Mouse (Mus musculus) hindbrain, embryonic 15.5 days (tissue): ENCODE results near the gene Nudc. TPM values are rescaled to one million over a fixed set of nuclear protein-coding genes. Genes with fewer than 3 reads are reported as not detected.

ENCODE experiments used
- ATAC-seq: fragments of 200-750 bp; cut with Nextera tagmentation; 2 replicates; pipeline ENCODE4 v1.8.0; 2017; ENCODE audit warnings: low read depth, moderate number of reproducible peaks, moderate TSS enrichment; ENCODE audit not compliant: low FRiP score
- H3K27ac ChIP-seq: fragments of 300-500 bp; sonication (generic); replicated peaks from 2 replicates; pipeline ENCODE4 v1.5.1; 2015; ENCODE audit warnings: mild to moderate bottlenecking, inconsistent platforms
- H3K27me3 ChIP-seq: fragments of 300-500 bp; sonication (generic); 2 replicates; pipeline ENCODE4 v1.6.1; 2015; ENCODE audit warnings: control low read depth, inconsistent platforms
- H3K36me3 ChIP-seq: fragments of 300-500 bp; sonication (generic); 2 replicates; pipeline ENCODE4 v1.6.1; 2015; ENCODE audit warnings: control low read depth, inconsistent platforms
- H3K4me1 ChIP-seq: fragments of 300-500 bp; sonication (generic); replicated peaks from 2 replicates; pipeline ENCODE4 v1.6.1; 2015; ENCODE audit warnings: control low read depth, inconsistent platforms
- H3K4me2 ChIP-seq: fragments of 300-500 bp; sonication (generic); 2 replicates; pipeline ENCODE4 v1.6.1; 2015; ENCODE audit warnings: moderate library complexity, mild to moderate bottlenecking, inconsistent platforms
- H3K4me3 ChIP-seq: fragments of 300-500 bp; sonication (generic); 2 replicates; pipeline ENCODE4 v1.5.1; 2015; ENCODE audit warnings: mild to moderate bottlenecking, inconsistent platforms
- H3K9ac ChIP-seq: fragments of 300-500 bp; sonication (generic); 2 replicates; pipeline ENCODE4 v1.6.1; 2015; ENCODE audit warnings: inconsistent platforms
- H3K9me3 ChIP-seq: fragments of 300-500 bp; sonication (generic); 2 replicates; pipeline ENCODE4 v1.6.1; 2016; ENCODE audit warnings: control low read depth, inconsistent platforms
- WGBS: fragments of 180-500 bp; shearing (Covaris S2); methylation state at CpG from one replicate; pipeline ENCODE4 v1.1.7; 2015; 5-methylcytosine and 5-hydroxymethylcytosine counted together
- polyA plus RNA-seq: library from polyadenylated mRNA; unstranded; fragments of >200 nt; fragmentation: Nextera tagmentation; extraction: Ambion mirVana; gene quantifications from 2 replicates; pipeline ENCODE4 v1.2.1, GENCODE M21; 2015

Nudc gene
- 253 and 272 TPM in 2 replicates for polyA plus RNA-seq

DNA sequence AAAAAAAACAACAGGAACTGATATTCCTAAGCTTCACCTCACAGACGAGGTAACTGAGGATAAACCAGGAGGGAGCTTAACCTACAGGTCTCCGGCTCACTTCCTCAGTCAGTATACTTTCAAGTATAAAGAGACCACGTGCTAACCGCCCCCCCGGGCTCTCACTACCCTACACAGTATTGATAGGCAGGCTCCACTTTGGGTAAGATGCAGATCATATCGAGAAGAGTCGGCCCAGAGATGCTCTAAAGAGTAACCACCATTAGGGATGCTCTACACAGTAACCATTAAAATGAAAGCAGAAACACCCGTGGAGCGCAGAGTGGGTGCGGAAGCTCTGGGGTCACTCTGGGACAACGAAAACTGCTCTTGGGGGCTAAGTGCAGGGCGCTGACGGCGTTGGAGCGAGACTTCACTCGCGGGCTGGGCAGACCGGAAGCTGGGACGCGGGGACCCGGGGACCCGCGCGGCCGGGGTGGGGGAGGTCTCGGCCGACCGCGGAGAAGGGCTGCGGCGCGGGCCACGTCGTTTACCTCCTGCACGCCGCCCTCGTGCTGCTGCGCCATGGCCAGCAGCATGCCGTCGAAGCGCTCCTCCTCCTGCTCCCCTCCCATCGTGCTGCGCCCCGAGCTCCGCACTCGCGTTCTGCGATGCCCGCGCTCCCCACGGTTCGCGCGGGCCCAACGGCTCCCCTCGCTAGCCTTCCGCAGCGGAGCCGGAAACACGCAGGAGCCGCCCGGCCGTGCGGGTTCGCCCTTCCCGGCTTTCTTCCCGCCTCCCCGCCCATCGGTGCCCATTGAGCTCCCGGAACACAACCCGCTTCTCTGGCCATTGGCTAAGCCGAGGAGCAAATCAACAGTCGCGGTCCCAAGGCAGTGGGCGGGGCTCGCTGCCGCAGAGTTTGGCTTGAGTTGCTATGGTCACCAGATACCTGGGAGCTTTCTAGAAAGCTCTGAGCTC lies at the start of gene Nudc:
Gene Nudc, minus strand, starts transcription at position 725 of the 960 bp plus-strand sequence.
- under 1% methylated on average over 71 of the region's 77 CpGs for WGBS
- peak within 1 kb of the TSS; percentile 88 for H3K27ac ChIP-seq
- peak within 1 kb of the TSS; percentile 88 for H3K4me2 ChIP-seq
- H3K27me3 ChIP-seq = no peaks in the 10 kb centered on the region
- no peaks in the 10 kb centered on the region for H3K9me3 ChIP-seq
- ATAC-seq = peak; percentile 99
- peaks cover 23% of the 10 kb centered on the region for H3K4me1 ChIP-seq
- peaks cover 15% of the 10 kb centered on the region; the same call in 1 of the 2 replicates for H3K36me3 ChIP-seq
- peak within 1 kb of the TSS; percentile 95 for H3K4me3 ChIP-seq
- peak within 1 kb of the TSS; percentile 87 for H3K9ac ChIP-seq

DNA sequence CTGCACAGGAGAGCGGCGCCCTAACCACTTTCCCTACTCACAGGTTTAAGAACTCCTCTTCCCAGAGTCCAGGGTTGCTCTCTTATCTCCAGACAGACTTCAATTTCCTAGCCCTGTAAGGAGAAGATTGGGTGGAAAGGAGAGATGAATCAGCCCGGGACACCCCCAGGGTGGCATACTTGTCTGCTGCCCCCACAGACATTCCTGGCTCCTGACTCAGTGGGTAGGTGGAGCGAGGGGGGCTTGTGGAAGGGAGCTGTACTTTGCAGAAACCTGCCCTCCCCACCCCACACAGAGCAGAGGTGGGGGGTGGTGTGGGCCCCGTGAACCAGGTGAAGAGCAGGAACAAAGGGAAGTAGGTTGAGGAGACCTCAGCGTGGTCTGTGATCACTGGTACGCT lies 49.7 kb upstream of the Nudc start:
- H3K36me3 ChIP-seq = peaks cover 14% of the 10 kb centered on the region
- WGBS = 76% methylated on average over 7 of the region's 7 CpGs
- no peak overlapping the region for H3K4me2 ChIP-seq
- H3K9ac ChIP-seq = no peak overlapping the region
- H3K9me3 ChIP-seq = no peaks in the 10 kb centered on the region
- peaks cover 32% of the 10 kb centered on the region for H3K27me3 ChIP-seq
- peaks cover 13% of the 10 kb centered on the region for H3K4me1 ChIP-seq
- H3K4me3 ChIP-seq = no peak overlapping the region
- no peak for ATAC-seq
- H3K27ac ChIP-seq = no peak overlapping the region

DNA sequence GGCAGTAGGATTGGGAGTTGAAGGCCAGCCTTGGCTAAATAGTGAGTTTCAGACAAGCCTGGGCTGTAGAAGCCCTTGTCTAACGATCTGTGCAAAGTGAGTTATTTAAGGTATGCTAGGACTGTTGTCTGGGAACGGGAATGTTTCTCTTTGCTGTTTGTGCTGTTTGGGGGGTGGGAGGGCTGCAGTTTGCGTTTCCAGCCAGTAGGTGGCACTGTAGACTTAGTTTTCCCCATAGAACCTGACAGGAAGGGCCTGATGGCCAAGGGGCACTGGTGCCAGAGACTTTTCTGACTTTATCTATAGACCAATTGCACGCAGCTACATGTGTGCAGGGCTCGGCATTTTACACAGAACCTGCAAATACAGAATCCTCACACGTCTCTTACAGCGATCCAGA lies 46.8 kb upstream of the Nudc start:
- H3K4me3 ChIP-seq = no peak overlapping the region
- H3K27ac ChIP-seq = no peak overlapping the region
- 34% methylated on average over 7 of the region's 7 CpGs for WGBS
- no peak overlapping the region for H3K4me2 ChIP-seq
- no peaks in the 10 kb centered on the region for H3K9me3 ChIP-seq
- H3K4me1 ChIP-seq = no peaks in the 10 kb centered on the region
- peak; percentile 34; the same call in 1 of the 2 replicates for ATAC-seq
- H3K36me3 ChIP-seq = peaks cover 41% of the 10 kb centered on the region
- no peak overlapping the region for H3K9ac ChIP-seq
- H3K27me3 ChIP-seq = peaks cover 4% of the 10 kb centered on the region; the same call in 1 of the 2 replicates

DNA sequence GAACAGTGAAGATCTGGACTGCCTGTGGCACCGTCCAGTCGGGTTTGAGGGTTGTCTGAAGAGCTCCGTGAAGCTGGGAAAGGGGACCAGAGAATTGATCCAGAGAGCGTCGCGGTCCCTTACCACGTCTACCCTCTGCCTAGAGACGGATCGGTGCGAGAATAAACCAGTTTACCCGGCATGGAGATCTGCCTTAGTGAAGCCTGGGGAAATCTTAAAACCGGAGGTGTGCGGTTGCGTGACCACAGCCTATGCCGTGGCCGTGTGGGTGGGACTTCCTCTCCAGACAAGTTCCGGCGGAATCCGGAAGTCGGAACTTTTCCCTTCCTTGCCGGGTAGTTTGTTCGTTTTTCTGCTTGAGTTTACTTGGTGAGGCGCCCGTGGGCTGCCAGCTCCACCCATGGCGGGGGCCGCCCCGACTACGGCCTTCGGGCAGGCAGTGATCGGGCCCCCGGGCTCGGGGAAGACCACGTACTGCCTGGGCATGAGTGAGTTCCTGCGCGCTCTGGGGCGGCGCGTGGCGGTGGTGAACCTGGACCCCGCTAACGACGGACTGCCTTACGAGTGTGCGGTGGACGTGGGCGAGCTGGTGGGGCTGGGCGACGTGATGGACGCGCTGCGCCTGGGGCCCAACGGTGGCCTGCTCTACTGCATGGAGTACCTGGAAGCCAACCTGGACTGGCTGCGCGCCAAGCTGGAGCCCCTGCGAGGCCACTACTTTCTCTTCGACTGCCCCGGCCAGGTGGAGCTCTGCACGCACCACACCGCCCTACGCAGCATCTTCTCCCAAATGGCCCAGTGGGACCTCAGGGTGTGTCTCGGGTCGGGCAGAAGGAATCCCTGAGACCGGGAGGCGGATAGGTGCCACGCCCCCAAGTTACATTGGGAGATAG lies 38.5 kb upstream of the Nudc start, which contains the start of gene Gpn2:
Gene Gpn2, plus strand, starts transcription at position 304 of the 893 bp plus-strand sequence.
- H3K27ac ChIP-seq = peak within 1 kb of the TSS; percentile 82
- H3K36me3 ChIP-seq = peaks cover 48% of the 10 kb centered on the region
- peak; percentile 93 for ATAC-seq
- H3K4me1 ChIP-seq = peaks cover 19% of the 10 kb centered on the region
- 1% methylated on average over 65 of the region's 65 CpGs for WGBS
- H3K4me2 ChIP-seq = peak within 1 kb of the TSS; percentile 96
- no peaks in the 10 kb centered on the region for H3K27me3 ChIP-seq
- no peaks in the 10 kb centered on the region for H3K9me3 ChIP-seq
- peak within 1 kb of the TSS; percentile 78 for H3K9ac ChIP-seq
- H3K4me3 ChIP-seq = peak within 1 kb of the TSS; percentile 89

DNA sequence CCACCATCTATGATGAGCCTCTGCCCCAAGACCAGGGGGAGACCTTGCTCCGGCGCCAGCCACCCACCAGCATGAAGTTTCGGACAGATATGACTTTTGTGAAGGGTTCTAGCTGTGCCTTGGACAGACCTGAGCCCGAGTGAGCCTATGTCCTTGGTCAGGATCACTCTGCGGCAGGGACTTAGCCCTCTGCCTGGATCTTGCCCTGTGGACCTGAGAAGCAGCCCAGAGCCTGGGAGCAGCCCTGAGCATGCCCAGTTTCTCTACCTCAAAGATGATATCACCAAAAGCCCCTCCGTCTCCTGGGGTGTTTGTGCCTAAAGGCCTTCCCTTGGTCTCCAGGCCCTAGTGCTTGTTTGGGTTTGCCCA lies 37.9 kb upstream of the Nudc start:
- Histone ChIP-seq H3K9me3 (no peaks in the 10 kb centered on the region), H3K4me2 (peak overlapping the region; percentile 96), H3K27me3 (no peaks in the 10 kb centered on the region), H3K36me3 (peaks cover 48% of the 10 kb centered on the region), H3K27ac (peak overlapping the region; percentile 82), H3K9ac (peak overlapping the region; percentile 78), H3K4me3 (peak overlapping the region; percentile 89), H3K4me1 (peaks cover 19% of the 10 kb centered on the region)
- 59% methylated on average over 6 of the region's 6 CpGs for WGBS
- peak; percentile 52 for ATAC-seq

DNA sequence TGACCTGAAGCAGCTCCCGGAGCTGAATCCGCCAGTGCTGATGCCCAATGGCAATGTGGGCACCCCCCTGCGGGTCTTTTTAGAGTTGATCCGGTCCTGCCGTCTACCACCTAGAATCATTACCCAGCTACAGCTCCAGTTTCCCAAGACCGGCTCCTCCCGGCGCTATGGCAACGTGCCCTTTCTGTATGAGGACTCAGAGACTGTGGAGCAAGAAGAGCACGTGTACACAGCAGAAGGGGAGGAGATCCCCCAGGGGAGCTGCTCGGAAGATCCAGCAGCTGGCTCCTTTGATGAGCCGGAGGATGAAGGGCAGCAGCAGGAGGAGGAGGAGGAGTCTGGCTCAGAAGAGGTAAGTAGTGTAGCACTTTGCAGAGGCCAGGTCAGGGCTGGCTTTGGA lies 32.2 kb upstream of the Nudc start:
- Histone ChIP-seq H3K9ac (no peak overlapping the region), H3K4me2 (no peak overlapping the region), H3K27ac (no peak overlapping the region), H3K9me3 (no peaks in the 10 kb centered on the region), H3K4me1 (peaks cover 17% of the 10 kb centered on the region), H3K27me3 (no peaks in the 10 kb centered on the region), H3K36me3 (peaks cover 40% of the 10 kb centered on the region), H3K4me3 (no peak overlapping the region)
- ATAC-seq = no peak
- WGBS = 71% methylated on average over 12 of the region's 12 CpGs

DNA sequence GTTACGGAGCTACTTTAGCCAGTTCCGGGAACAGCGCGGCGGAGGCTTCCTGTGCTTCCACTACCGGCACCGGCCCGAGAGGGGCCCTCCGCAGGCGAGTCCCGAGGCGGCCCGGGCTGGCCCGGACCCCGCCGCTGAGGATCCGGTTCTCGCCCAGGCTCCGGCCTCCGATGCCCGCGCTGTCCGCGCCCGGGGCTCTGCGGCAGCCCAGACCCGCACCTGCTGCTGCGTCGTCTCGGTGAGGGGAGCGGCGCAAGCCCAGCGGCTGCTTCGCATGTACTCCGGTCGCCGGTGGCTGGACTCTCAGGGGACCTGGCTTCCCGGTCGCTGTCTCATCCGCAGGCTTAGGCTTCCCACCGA lies 29.0 kb upstream of the Nudc start:
- under 1% methylated on average over 39 of the region's 41 CpGs for WGBS

DNA sequence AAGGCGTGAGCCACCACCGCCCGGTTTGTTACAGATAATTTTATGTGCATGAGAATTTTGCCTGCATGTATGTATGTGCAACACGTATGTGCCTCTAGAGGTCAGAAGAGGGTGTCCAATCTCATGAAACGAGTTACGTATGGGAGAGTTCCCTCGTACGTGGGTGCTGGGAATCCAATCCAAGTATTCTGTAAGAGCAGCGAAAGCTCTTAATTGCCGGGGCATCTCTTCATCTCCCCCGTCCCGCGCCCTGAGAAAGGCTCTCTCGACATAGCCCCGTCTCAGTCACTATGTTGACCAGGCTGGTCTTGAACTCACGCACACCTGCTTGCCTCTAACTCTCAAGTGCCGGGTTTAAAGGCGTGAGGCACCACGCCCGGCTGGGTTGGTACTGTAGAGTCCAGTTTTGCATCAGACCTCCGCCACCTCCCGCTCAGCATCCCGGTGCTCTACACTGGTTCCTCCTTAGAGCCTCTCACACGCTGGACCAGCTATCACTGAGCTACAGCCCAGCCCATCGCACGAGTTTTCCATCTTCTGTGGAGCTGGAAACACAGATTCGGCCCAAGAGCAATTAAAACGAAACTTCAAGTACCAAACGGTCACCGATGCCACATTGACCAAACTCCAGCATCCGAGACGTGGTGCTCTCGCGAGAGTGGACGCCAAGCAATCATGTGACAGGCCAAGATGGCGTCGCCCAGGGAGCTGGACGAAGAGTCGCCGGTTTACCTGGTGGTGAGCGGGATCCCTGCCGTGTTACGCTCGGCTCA lies 28.5 kb upstream of the Nudc start, which contains the start of gene Gpatch3:
Gene Gpatch3, plus strand, starts transcription at position 676 of the 773 bp plus-strand sequence.
- Histone ChIP-seq H3K9ac (peak within 1 kb of the TSS; percentile 80), H3K9me3 (no peaks in the 10 kb centered on the region), H3K36me3 (peaks cover 13% of the 10 kb centered on the region), H3K27ac (peak within 1 kb of the TSS; percentile 82), H3K27me3 (no peaks in the 10 kb centered on the region), H3K4me2 (peak within 1 kb of the TSS; percentile 75), H3K4me1 (peaks cover 17% of the 10 kb centered on the region), H3K4me3 (peak within 1 kb of the TSS; percentile 92)
- peak; percentile 92 for ATAC-seq
- WGBS = 6% methylated on average over 44 of the region's 44 CpGs

More for the DNA sequence above, 29.0 kb upstream of the Nudc start:
- peak overlapping the region; percentile 92 for H3K4me3 ChIP-seq
- H3K27ac ChIP-seq = peak overlapping the region; percentile 82
- H3K4me2 ChIP-seq = peak overlapping the region; percentile 75
- H3K4me1 ChIP-seq = peaks cover 17% of the 10 kb centered on the region
- peak; percentile 70 for ATAC-seq
- H3K9me3 ChIP-seq = no peaks in the 10 kb centered on the region
- H3K9ac ChIP-seq = peak overlapping the region; percentile 80
- peaks cover 17% of the 10 kb centered on the region for H3K36me3 ChIP-seq
- H3K27me3 ChIP-seq = no peaks in the 10 kb centered on the region

DNA sequence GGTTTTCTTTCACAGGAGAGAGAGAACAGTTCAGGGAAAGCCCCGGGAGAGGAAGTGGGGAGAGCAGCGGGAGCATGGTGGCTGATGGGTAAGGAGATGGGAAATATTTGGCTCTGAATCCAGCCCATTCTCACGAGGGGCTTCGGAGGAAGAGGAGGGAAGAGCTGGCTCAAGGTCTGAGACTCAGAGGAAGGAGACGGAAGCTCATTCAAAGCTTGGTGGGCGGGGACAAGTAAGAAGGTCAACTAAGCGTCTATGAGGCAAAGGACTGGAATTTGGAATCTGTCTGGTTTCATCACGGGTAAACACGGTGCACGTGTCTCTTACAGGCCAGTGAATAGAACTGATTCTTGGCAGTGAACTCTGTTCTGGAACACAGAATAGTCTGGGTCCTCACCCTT lies 24.3 kb upstream of the Nudc start:
- no peaks in the 10 kb centered on the region for H3K9me3 ChIP-seq
- H3K27me3 ChIP-seq = no peaks in the 10 kb centered on the region
- ATAC-seq = no peak
- H3K36me3 ChIP-seq = no peaks in the 10 kb centered on the region
- WGBS = 59% methylated on average over 10 of the region's 10 CpGs
- no peak overlapping the region for H3K4me2 ChIP-seq
- H3K9ac ChIP-seq = no peak overlapping the region
- H3K4me3 ChIP-seq = no peak overlapping the region
- no peak overlapping the region for H3K27ac ChIP-seq
- peaks cover 6% of the 10 kb centered on the region; the same call in 1 of the 2 replicates for H3K4me1 ChIP-seq

DNA sequence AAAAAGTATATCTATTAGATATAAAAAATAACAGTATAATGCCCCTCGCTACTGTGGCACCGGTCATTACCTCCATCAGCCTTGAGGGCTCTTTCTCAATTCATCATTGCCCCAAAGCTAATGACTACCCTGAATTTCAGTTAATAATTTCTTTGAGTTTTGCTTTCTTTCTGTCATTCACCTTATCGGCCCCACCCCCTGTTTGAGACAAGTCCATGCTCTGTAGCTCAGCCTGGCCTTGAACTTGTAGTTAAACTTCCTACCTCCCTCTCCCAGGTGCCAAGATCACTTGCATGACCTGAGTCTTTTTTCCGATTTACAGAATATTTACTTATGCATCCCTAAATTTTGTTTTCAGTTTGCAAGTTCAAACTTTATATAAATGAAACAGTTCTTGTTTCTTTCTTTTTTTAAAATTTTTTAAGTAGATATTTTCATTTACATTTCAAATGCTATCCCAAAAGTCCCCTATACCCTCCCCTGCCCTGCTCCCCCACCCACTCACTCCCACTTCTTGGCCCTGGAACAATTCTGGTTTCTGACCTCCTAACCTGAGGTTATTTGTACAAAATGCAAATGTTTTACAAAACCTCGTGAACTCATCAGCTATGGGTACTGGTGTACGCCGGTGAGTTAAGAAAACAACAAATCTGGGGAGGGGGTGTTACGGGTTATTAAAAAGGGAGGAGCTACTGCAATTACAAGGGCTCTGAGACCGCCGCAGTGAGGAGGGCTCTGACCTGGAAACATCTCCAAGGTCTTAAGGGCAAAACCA lies 23.7 kb upstream of the Nudc start:
- H3K27me3 ChIP-seq = no peaks in the 10 kb centered on the region
- H3K9me3 ChIP-seq = no peaks in the 10 kb centered on the region
- 0 out of 2 replicates have a peak, but pooled peaks cover 6% of the 10 kb centered on the region for H3K4me1 ChIP-seq
- no peak overlapping the region for H3K27ac ChIP-seq
- H3K9ac ChIP-seq = no peak overlapping the region
- WGBS = 75% methylated on average over 10 of the region's 10 CpGs
- no peak overlapping the region for H3K4me2 ChIP-seq
- no peaks in the 10 kb centered on the region for H3K36me3 ChIP-seq
- no peak overlapping the region for H3K4me3 ChIP-seq
- ATAC-seq = no peak
